Mouse (Mus musculus): ENCODE measurements around the gene Col4a2.
A peak's percentile ranks its signal among the peaks of the same experiment; 100 is the strongest.

Col4a2 gene

GRCm38 (mm10) chr8:11296282-11296943 lies 16.2 kb upstream of the Col4a2 start:
- no peak for DNase-seq (ENCODE audit: low spot score in 2 of 2)

- no peak for DNase-seq (ENCODE audit: low spot score in 2 of 2)
Measured at GRCm38 (mm10) chr8:11297141-11297838, 15.3 kb upstream of the Col4a2 start.

- no peak for DNase-seq (ENCODE audit: low spot score in 2 of 2)
Measured at GRCm38 (mm10) chr8:11298531-11299316, 13.9 kb upstream of the Col4a2 start.

- no peak for DNase-seq (ENCODE audit: low spot score in 2 of 2)
Measured at GRCm38 (mm10) chr8:11299317-11299602, 13.3 kb upstream of the Col4a2 start.

GRCm38 (mm10) chr8:11300436-11300835 lies 12.2 kb upstream of the Col4a2 start:
- DNase-seq (ENCODE audit: low spot score in 2 of 2): peak; percentile 43 to 66

- DNase-seq (ENCODE audit: low spot score in 2 of 2): no peak
Measured at GRCm38 (mm10) chr8:11304027-11304601, 8.5 kb upstream of the Col4a2 start.

- DNase-seq (ENCODE audit: low spot score in 2 of 2): no peak
Measured at GRCm38 (mm10) chr8:11305539-11305938, 7.1 kb upstream of the Col4a2 start.

GRCm38 (mm10) chr8:11307451-11307850 lies 5.2 kb upstream of the Col4a2 start:
- no peak for DNase-seq (ENCODE audit: low spot score in 2 of 2)

- no peak for DNase-seq (ENCODE audit: low spot score in 2 of 2)
Measured at GRCm38 (mm10) chr8:11308570-11308998, 4.0 kb upstream of the Col4a2 start.

- no peak for DNase-seq (ENCODE audit: low spot score in 2 of 2)
Measured at GRCm38 (mm10) chr8:11309226-11309625, 3.4 kb upstream of the Col4a2 start.

- no peak for DNase-seq (ENCODE audit: low spot score in 2 of 2)
Measured at GRCm38 (mm10) chr8:11310049-11310448, 2.6 kb upstream of the Col4a2 start.

GRCm38 (mm10) chr8:11311681-11312348 lies 790 bp upstream of the Col4a2 start:
- DNase-seq (ENCODE audit: low spot score in 2 of 2): peak; percentile 34 to 42

GRCm38 (mm10) chr8:11313176-11314111 lies 839 bp downstream of the Col4a2 start:
- peak; percentile 25 to 39 for DNase-seq (ENCODE audit: low spot score in 2 of 2)

- DNase-seq (ENCODE audit: low spot score in 2 of 2): no peak
Measured at GRCm38 (mm10) chr8:11314613-11315012, 2.0 kb downstream of the Col4a2 start.

- no peak for DNase-seq (ENCODE audit: low spot score in 2 of 2)
Measured at GRCm38 (mm10) chr8:11315179-11315943, 2.8 kb downstream of the Col4a2 start.

- no peak for DNase-seq (ENCODE audit: low spot score in 2 of 2)
Measured at GRCm38 (mm10) chr8:11316118-11316517, 3.5 kb downstream of the Col4a2 start.

GRCm38 (mm10) chr8:11319405-11319804 lies 6.8 kb downstream of the Col4a2 start:
- DNase-seq (ENCODE audit: low spot score in 2 of 2): no peak

GRCm38 (mm10) chr8:11321841-11322240 lies 9.2 kb downstream of the Col4a2 start:
- DNase-seq (ENCODE audit: low spot score in 2 of 2): no peak

- DNase-seq (ENCODE audit: low spot score in 2 of 2): no peak
Measured at GRCm38 (mm10) chr8:11322724-11323585, 10.3 kb downstream of the Col4a2 start.

Measured in right cerebral cortex, adult 2 months (tissue).